Mouse (Mus musculus) thymus, adult 2 months (tissue): ENCODE results near the gene Col24a1. TPM values are rescaled to one million over a fixed set of nuclear protein-coding genes. Genes with fewer than 3 reads are reported as not detected.

Source experiments
- DNase-seq: peaks from one replicate; pipeline ENCODE4 v3.0.0; 2021
- H3K27ac ChIP-seq: fragments of 200-500 bp; 2 replicates; pipeline ENCODE4 v1.5.1; 2012; ENCODE audit warnings: low read length, control low read depth; ENCODE audit not compliant: control insufficient read depth, insufficient read depth
- H3K27me3 ChIP-seq: fragments of 200-500 bp; 2 replicates; pipeline ENCODE4 v1.6.1; 2012; ENCODE audit warnings: mild to moderate bottlenecking, low read length, moderate library complexity, mixed read lengths; ENCODE audit not compliant: control insufficient read depth, insufficient read depth
- H3K36me3 ChIP-seq: fragments of 200-500 bp; 2 replicates; pipeline ENCODE4 v1.6.1; 2012; ENCODE audit warnings: mild to moderate bottlenecking, low read length, moderate library complexity; ENCODE audit not compliant: control insufficient read depth, insufficient read depth
- H3K4me1 ChIP-seq: fragments of 200-500 bp; replicated peaks from 2 replicates; pipeline ENCODE4 v1.6.1; 2012; ENCODE audit warnings: low read length; ENCODE audit not compliant: control insufficient read depth, insufficient read depth
- H3K4me3 ChIP-seq: fragments of 200-500 bp; 2 replicates; pipeline ENCODE4 v1.5.1; 2012; ENCODE audit warnings: mild to moderate bottlenecking, low read length, control low read depth, moderate library complexity; ENCODE audit not compliant: control insufficient read depth, insufficient read depth
- CTCF ChIP-seq: fragments of 200-500 bp; IDR thresholded peaks from 2 replicates; pipeline ENCODE4 v1.5.1; 2012; ENCODE audit warnings: mild to moderate bottlenecking, control low read depth, low read length, moderate library complexity, borderline replicate concordance; ENCODE audit not compliant: control insufficient read depth, poor library complexity, insufficient read depth; ENCODE audit errors: extremely low read depth
- POLR2A ChIP-seq: fragments of 200-500 bp; IDR thresholded peaks from 2 replicates; pipeline ENCODE4 v1.6.1; 2012; ENCODE audit warnings: mild to moderate bottlenecking, low read length, control low read depth, moderate library complexity; ENCODE audit not compliant: control insufficient read depth, poor library complexity, insufficient read depth; ENCODE audit errors: extremely low read depth
- WGBS: fragments of 180-500 bp; shearing (Covaris S2); methylation state at CpG from one replicate; pipeline ENCODE4 v1.1.7; 2018; 5-methylcytosine and 5-hydroxymethylcytosine counted together
- polyA plus RNA-seq: library from polyadenylated mRNA; depleted of rRNA; stranded (reverse); fragments of >200 nt; gene quantifications from 2 replicates; pipeline ENCODE4 v1.2.3, GENCODE M21; 2012; rRNA removed

Gene Col24a1
- polyA plus RNA-seq, 1 experiment = 0.08 TPM

- no peak for DNase-seq
- TF ChIP-seq POLR2A (no peak), CTCF (no peak)
- 98% methylated on average over 7 of the region's 7 CpGs for WGBS
- H3K4me3 ChIP-seq = no peak overlapping the region
- no peaks in the 10 kb centered on the region for H3K27me3 ChIP-seq
- H3K27ac ChIP-seq = no peak overlapping the region
- H3K4me1 ChIP-seq = no peaks in the 10 kb centered on the region
- H3K36me3 ChIP-seq = no peaks in the 10 kb centered on the region
Observed at GRCm38 (mm10) chr3:145599059-145599458, 306.8 kb downstream of the Col24a1 start.

GRCm38 (mm10) chr3:145600801-145601200 lies 308.5 kb downstream of the Col24a1 start:
- 97% methylated on average over 6 of the region's 6 CpGs for WGBS
- Histone ChIP-seq H3K27ac (no peak overlapping the region), H3K4me1 (no peaks in the 10 kb centered on the region), H3K36me3 (no peaks in the 10 kb centered on the region), H3K27me3 (no peaks in the 10 kb centered on the region), H3K4me3 (no peak overlapping the region)
- no peak for TF ChIP-seq POLR2A
- TF ChIP-seq CTCF = no peak
- no peak for DNase-seq

- Histone ChIP-seq H3K27ac (no peak overlapping the region), H3K27me3 (no peaks in the 10 kb centered on the region), H3K36me3 (no peaks in the 10 kb centered on the region), H3K4me3 (no peak overlapping the region), H3K4me1 (no peaks in the 10 kb centered on the region)
- TF ChIP-seq CTCF = no peak
- no peak for TF ChIP-seq POLR2A
- 97% methylated on average over 6 of the region's 6 CpGs for WGBS
- DNase-seq = no peak
Observed at GRCm38 (mm10) chr3:145601345-145601744, 309.1 kb downstream of the Col24a1 start.

Other genes with a start within 250 kb of the Col24a1 start
- 0.51 and 2.0 TPM in 2 replicates for gene Clca2, start 193.0 kb upstream of the Col24a1 start, polyA plus RNA-seq
- 4.3 and 4.5 TPM in 2 replicates for gene Odf2l, start 173.9 kb upstream of the Col24a1 start, polyA plus RNA-seq